ENCODE assay signal across 22 mouse cellular contexts in genomic region chr10:44556845-44557244, GRCm38 (mm10). TPM values are rescaled to one million over a fixed set of nuclear protein-coding genes. Genes with fewer than 3 reads are reported as not detected.
DNase-seq lines count a peak whose midpoint lies in the region; ATAC-seq lines count a peak whose summit lies in the region.
"Had no signal": no experiment of that assay in that cellular context is flagged by ENCODE, and none has a peak within 500 bp of the region (broad histone marks: within the 10 kb centered on the region; RNA-seq: fewer than 3 reads in every experiment).

No protein-coding gene starts in this region.

- DNase-seq in 416B (ENCODE audit: low read depth) = peak; percentile 11
- DNase-seq in adrenal gland, adult (ENCODE audit: inconsistent age in 2 of 2, low spot score in 1 of 2) = no peak
- DNase-seq in adrenal gland, postnatal 14 days = no peak
- DNase-seq in cerebellum, adult 18-20 months = no peak
- no peak for DNase-seq in cerebellum, postnatal 36 days
- DNase-seq: adrenal gland, postnatal 10 days; B cell, adult 2 months; cerebellum, adult 9-10 months; cerebellum, postnatal 25 days; gastrocnemius, postnatal 36 days; heart, adult 18-20 months; heart, postnatal 14 days had no signal

- ATAC-seq in erythroblast, adult 5-6 weeks (replicated peaks; ENCODE audit: low FRiP score, poor library complexity, severe bottlenecking) = 0 out of 2 replicates have a peak, but pooled peaks have one; percentile 46
- peak; percentile 89 for ATAC-seq in liver, embryonic 12.5 days
- ATAC-seq in liver, embryonic 16.5 days (ENCODE audit: low read depth) = peak; percentile 87
- ATAC-seq: CD4-positive, CD25-positive, alpha-beta regulatory T cell, adult 4 months; forebrain, embryonic 15.5 days; intestine, embryonic 15.5 days had no signal

- no peaks in the 10 kb centered on the region for H3K9me3 ChIP-seq in liver, embryonic 12.5 days (replicated peaks)
- no peaks in the 10 kb centered on the region for H3K9me3 ChIP-seq in liver, embryonic 16.5 days (replicated peaks; ENCODE audit: control insufficient read depth, low read length)
- H3K9me3 ChIP-seq: embryonic facial prominence, embryonic 10.5 days; forebrain, embryonic 15.5 days; G1E; heart, embryonic 10.5 days; intestine, embryonic 15.5 days had no signal

- no peaks in the 10 kb centered on the region for H3K36me3 ChIP-seq in liver, embryonic 12.5 days
- no peaks in the 10 kb centered on the region for H3K36me3 ChIP-seq in liver, embryonic 16.5 days (ENCODE audit: control insufficient read depth, insufficient read depth)
- H3K36me3 ChIP-seq: embryonic facial prominence, embryonic 10.5 days; forebrain, embryonic 15.5 days; G1E; hindbrain, embryonic 13.5 days; intestine, embryonic 15.5 days had no signal

- H3K4me3 ChIP-seq in liver, embryonic 12.5 days = no peak overlapping the region
- H3K4me3 ChIP-seq in liver, embryonic 16.5 days (ENCODE audit: low read depth, low read length) = no peak overlapping the region
- H3K4me3 ChIP-seq: embryonic facial prominence, embryonic 10.5 days; forebrain, embryonic 15.5 days; heart, embryonic 10.5 days; hindbrain, embryonic 13.5 days; intestine, embryonic 15.5 days had no signal

- H3K4me2 ChIP-seq in liver, embryonic 12.5 days = 0 out of 2 replicates have a peak overlapping the region, but pooled peaks have one; percentile 16
- H3K4me2 ChIP-seq in liver, embryonic 16.5 days (ENCODE audit: low read depth, low read length) = no peak overlapping the region
- H3K4me2 ChIP-seq: forebrain, embryonic 15.5 days; hindbrain, embryonic 13.5 days; intestine, embryonic 15.5 days had no signal

- 0 out of 2 replicates have a peak overlapping the region, but pooled peaks have one; percentile 36 for H3K27ac ChIP-seq in liver, embryonic 12.5 days
- H3K27ac ChIP-seq in liver, embryonic 16.5 days (ENCODE audit: low read length) = no peak overlapping the region
- H3K27ac ChIP-seq: embryonic facial prominence, embryonic 10.5 days; forebrain, embryonic 15.5 days; heart, embryonic 10.5 days; hindbrain, embryonic 13.5 days; intestine, embryonic 15.5 days had no signal

- H3K9ac ChIP-seq in liver, embryonic 12.5 days = no peak overlapping the region
- H3K9ac ChIP-seq in liver, embryonic 16.5 days (ENCODE audit: low read depth, low read length) = no peak overlapping the region
- H3K9ac ChIP-seq: forebrain, embryonic 15.5 days; hindbrain, embryonic 13.5 days; intestine, embryonic 15.5 days had no signal

- 60% methylated on average over 4 of the region's 4 CpGs for WGBS in liver, embryonic 12.5 days (ENCODE audit: insufficient replicate concordance)
- WGBS in liver, embryonic 16.5 days (ENCODE audit: insufficient replicate concordance) = 62% methylated on average over 4 of the region's 4 CpGs

- peaks cover 14% of the 10 kb centered on the region for H3K4me1 ChIP-seq in liver, embryonic 12.5 days
- H3K4me1 ChIP-seq in liver, embryonic 16.5 days (ENCODE audit: control insufficient read depth, low read depth, low read length) = peaks cover 4% of the 10 kb centered on the region; the same call in 1 of the 2 replicates
- H3K4me1 ChIP-seq: embryonic facial prominence, embryonic 10.5 days; forebrain, embryonic 15.5 days; heart, embryonic 10.5 days; hindbrain, embryonic 13.5 days; intestine, embryonic 15.5 days had no signal

- H3K27me3 ChIP-seq in liver, embryonic 12.5 days (replicated peaks) = no peaks in the 10 kb centered on the region
- no peaks in the 10 kb centered on the region for H3K27me3 ChIP-seq in liver, embryonic 16.5 days (ENCODE audit: control insufficient read depth, insufficient read depth, low read depth, low read length)
- H3K27me3 ChIP-seq: forebrain, embryonic 15.5 days; hindbrain, embryonic 13.5 days; intestine, embryonic 15.5 days had no signal

RNA-seq across cellular contexts. Expression of gene Prdm1, which starts 28.5 kb away (rescaled TPM):
- 0.42 and 0.77 TPM in 2 replicates for total RNA-seq in erythroblast, adult 5-6 weeks (2015; ENCODE audit: low replicate concordance)
- total RNA-seq in erythroblast, adult 5-6 weeks (2017; ENCODE audit: low replicate concordance) = 0.84 and 2.6 TPM in 2 replicates
- 0.26 and 0.41 TPM in 2 replicates for polyA plus RNA-seq in liver, embryonic 12.5 days (2016; fragmentation: Nextera tagmentation; extraction: Ambion mirVana)
- polyA plus RNA-seq in liver, embryonic 16.5 days (2015; fragmentation: Nextera tagmentation; extraction: Ambion mirVana) = 0.33 and 0.54 TPM in 2 replicates
- total RNA-seq in adrenal gland, postnatal 14 days (2021) = 2.8 and 3.2 TPM in 2 replicates
